Mouse (Mus musculus) liver, embryonic 11.5 days (tissue): ENCODE results near the gene Angptl7. TPM values are rescaled to one million over a fixed set of nuclear protein-coding genes. Genes with fewer than 3 reads are reported as not detected.
A peak's percentile ranks its signal among the peaks of the same experiment; 100 is the strongest.

Source experiments
- ATAC-seq: fragments of 200-750 bp; cut with Nextera tagmentation; replicated peaks from 2 replicates; pipeline ENCODE4 v1.8.0; 2017; ENCODE audit warnings: moderate number of reproducible peaks, mild to moderate bottlenecking, moderate TSS enrichment, moderate library complexity; ENCODE audit not compliant: low FRiP score
- DNase-seq: peaks from one replicate; pipeline ENCODE4 v3.0.0-alpha.2; 2017; ENCODE audit warnings: low spot score
- H3K27ac ChIP-seq: fragments of 300-500 bp; sonication (generic); 2 replicates; pipeline ENCODE4 v1.5.1; 2014; ENCODE audit warnings: mild to moderate bottlenecking, low read depth, low read length, control low read depth
- H3K27me3 ChIP-seq: fragments of 300-500 bp; sonication (generic); replicated peaks from 2 replicates; pipeline ENCODE4 v1.6.1; 2014; ENCODE audit warnings: low read length, mixed read lengths; ENCODE audit not compliant: control insufficient read depth, insufficient read depth
- H3K36me3 ChIP-seq: fragments of 300-500 bp; sonication (generic); 2 replicates; pipeline ENCODE4 v1.6.1; 2014; ENCODE audit warnings: mild to moderate bottlenecking, low read length, moderate library complexity, mixed read lengths; ENCODE audit not compliant: control insufficient read depth, insufficient read depth
- H3K4me1 ChIP-seq: fragments of 300-500 bp; sonication (generic); replicated peaks from 2 replicates; pipeline ENCODE4 v1.6.1; 2014; ENCODE audit warnings: low read length, mixed read lengths; ENCODE audit not compliant: control insufficient read depth, insufficient read depth
- H3K4me2 ChIP-seq: fragments of 300-500 bp; sonication (generic); 2 replicates; pipeline ENCODE4 v1.6.1; 2014; ENCODE audit warnings: mild to moderate bottlenecking, control low read depth, moderate library complexity
- H3K4me3 ChIP-seq: fragments of 300-500 bp; sonication (generic); 2 replicates; pipeline ENCODE4 v1.5.1; 2014; ENCODE audit warnings: low read depth, low read length, control low read depth
- H3K9ac ChIP-seq: fragments of 300-500 bp; sonication (generic); 2 replicates; pipeline ENCODE4 v1.6.1; 2014; ENCODE audit warnings: low read depth, low read length, control low read depth
- H3K9me3 ChIP-seq: fragments of 300-500 bp; sonication (generic); 2 replicates; pipeline ENCODE4 v1.6.1; 2016; ENCODE audit warnings: low read length, inconsistent platforms, mixed read lengths; ENCODE audit not compliant: control insufficient read depth
- WGBS: fragments of 180-500 bp; shearing (Covaris S2); extraction: QIAGEN DNeasy Blood & Tissue Kit; methylation state at CpG from one replicate; pipeline ENCODE4 v1.1.7; 2014; 5-methylcytosine and 5-hydroxymethylcytosine counted together
- polyA plus RNA-seq: library from polyadenylated mRNA; unstranded; fragments of >200 nt; fragmentation: Nextera tagmentation; extraction: Ambion mirVana; gene quantifications from 2 replicates; pipeline ENCODE4 v1.2.1, GENCODE M21; 2014

The Angptl7 gene
- polyA plus RNA-seq, 1 experiment from 2014 or later = 0.92 TPM

GRCm38 (mm10) chr4:148509450-148510084, 9.3 kb upstream of the Angptl7 start:
- H3K4me1 ChIP-seq = no peaks in the 10 kb centered on the region
- no peak overlapping the region for H3K4me2 ChIP-seq
- no peak overlapping the region for H3K4me3 ChIP-seq
- WGBS = 80% methylated on average over 8 of the region's 8 CpGs
- H3K36me3 ChIP-seq = peaks cover 14% of the 10 kb centered on the region
- DNase-seq = no peak
- H3K9me3 ChIP-seq = no peaks in the 10 kb centered on the region
- H3K27ac ChIP-seq = no peak overlapping the region
- H3K9ac ChIP-seq = no peak overlapping the region
- no peaks in the 10 kb centered on the region for H3K27me3 ChIP-seq
- no peak for ATAC-seq

GRCm38 (mm10) chr4:148508084-148508849, 8.0 kb upstream of the Angptl7 start:
- WGBS = 97% methylated on average over 14 of the region's 14 CpGs
- H3K9me3 ChIP-seq = no peaks in the 10 kb centered on the region

GRCm38 (mm10) chr4:148507585-148507984, 7.3 kb upstream of the Angptl7 start:
- peaks cover 14% of the 10 kb centered on the region for H3K36me3 ChIP-seq

More at GRCm38 (mm10) chr4:148508084-148508849, 8.0 kb upstream of the Angptl7 start:
- H3K4me1 ChIP-seq = no peaks in the 10 kb centered on the region
- DNase-seq (no peak), ATAC-seq (no peak)
- H3K36me3 ChIP-seq = peaks cover 14% of the 10 kb centered on the region
- no peak overlapping the region for H3K9ac ChIP-seq
- H3K4me3 ChIP-seq = no peak overlapping the region
- no peaks in the 10 kb centered on the region for H3K27me3 ChIP-seq
- H3K4me2 ChIP-seq = no peak overlapping the region
- H3K27ac ChIP-seq = no peak overlapping the region

GRCm38 (mm10) chr4:148504497-148504959, 4.3 kb upstream of the Angptl7 start:
- H3K36me3 ChIP-seq = peaks cover 9% of the 10 kb centered on the region; the same call in 1 of the 2 replicates
- no peak overlapping the region for H3K9ac ChIP-seq
- no peaks in the 10 kb centered on the region for H3K27me3 ChIP-seq
- H3K4me3 ChIP-seq = no peak overlapping the region
- H3K4me1 ChIP-seq = no peaks in the 10 kb centered on the region
- no peaks in the 10 kb centered on the region for H3K9me3 ChIP-seq
- ATAC-seq (0 out of 2 replicates have a peak, but pooled peaks have one; percentile 18), DNase-seq (no peak)
- H3K4me2 ChIP-seq = no peak overlapping the region
- 64% methylated on average over 8 of the region's 8 CpGs for WGBS
- H3K27ac ChIP-seq = no peak overlapping the region

More at GRCm38 (mm10) chr4:148507585-148507984, 7.3 kb upstream of the Angptl7 start:
- ATAC-seq (no peak), DNase-seq (no peak)
- no peaks in the 10 kb centered on the region for H3K4me1 ChIP-seq
- H3K27ac ChIP-seq = no peak overlapping the region
- no peaks in the 10 kb centered on the region for H3K9me3 ChIP-seq
- H3K27me3 ChIP-seq = no peaks in the 10 kb centered on the region
- no peak overlapping the region for H3K4me2 ChIP-seq
- H3K4me3 ChIP-seq = no peak overlapping the region
- no peak overlapping the region for H3K9ac ChIP-seq
- WGBS = 91% methylated on average over 5 of the region's 5 CpGs

- 87% methylated on average over 25 of the region's 25 CpGs for WGBS
- no peaks in the 10 kb centered on the region for H3K27me3 ChIP-seq
- H3K4me3 ChIP-seq = no peak overlapping the region
- H3K4me2 ChIP-seq = no peak overlapping the region
- no peak for DNase-seq
- H3K9me3 ChIP-seq = no peaks in the 10 kb centered on the region
- no peaks in the 10 kb centered on the region for H3K4me1 ChIP-seq
- H3K36me3 ChIP-seq = peaks cover 11% of the 10 kb centered on the region; the same call in 1 of the 2 replicates
- no peak overlapping the region for H3K9ac ChIP-seq
- ATAC-seq = no peak
- H3K27ac ChIP-seq = no peak overlapping the region
Measured at GRCm38 (mm10) chr4:148495874-148496689, 4.2 kb downstream of the Angptl7 start.

- no peak for DNase-seq
- no peaks in the 10 kb centered on the region for H3K27me3 ChIP-seq
- 91% methylated on average over 6 of the region's 6 CpGs for WGBS
- no peak overlapping the region for H3K4me3 ChIP-seq
- ATAC-seq = no peak
- no peak overlapping the region for H3K9ac ChIP-seq
- H3K9me3 ChIP-seq = no peaks in the 10 kb centered on the region
- H3K4me1 ChIP-seq = no peaks in the 10 kb centered on the region
- no peak overlapping the region for H3K4me2 ChIP-seq
- peaks cover 17% of the 10 kb centered on the region; the same call in 1 of the 2 replicates for H3K36me3 ChIP-seq
- no peak overlapping the region for H3K27ac ChIP-seq
Measured at GRCm38 (mm10) chr4:148495160-148495559, 5.1 kb downstream of the Angptl7 start.

- H3K4me1 ChIP-seq = no peaks in the 10 kb centered on the region
- no peak for DNase-seq
- 80% methylated on average over 7 of the region's 7 CpGs for WGBS
- H3K27ac ChIP-seq = no peak overlapping the region
- peaks cover 31% of the 10 kb centered on the region for H3K36me3 ChIP-seq
- H3K4me2 ChIP-seq = no peak overlapping the region
- H3K9ac ChIP-seq = no peak overlapping the region
- H3K4me3 ChIP-seq = no peak overlapping the region
- no peaks in the 10 kb centered on the region for H3K27me3 ChIP-seq
- H3K9me3 ChIP-seq = no peaks in the 10 kb centered on the region
- ATAC-seq = no peak
Measured at GRCm38 (mm10) chr4:148491448-148491847, 8.8 kb downstream of the Angptl7 start.

- no peak for ATAC-seq
- H3K4me1 ChIP-seq = no peaks in the 10 kb centered on the region
Measured at GRCm38 (mm10) chr4:148490502-148490901, 9.8 kb downstream of the Angptl7 start.

More at GRCm38 (mm10) chr4:148490502-148490901, 9.8 kb downstream of the Angptl7 start:
- no peak overlapping the region for H3K4me2 ChIP-seq
- peaks cover 35% of the 10 kb centered on the region for H3K36me3 ChIP-seq
- no peaks in the 10 kb centered on the region for H3K27me3 ChIP-seq
- H3K9ac ChIP-seq = no peak overlapping the region
- H3K4me3 ChIP-seq = no peak overlapping the region
- no peak overlapping the region for H3K27ac ChIP-seq
- no peak for DNase-seq
- 86% methylated on average over 6 of the region's 6 CpGs for WGBS
- no peaks in the 10 kb centered on the region for H3K9me3 ChIP-seq
